Mouse (Mus musculus) gastrocnemius, postnatal 14 days (tissue): ENCODE results near the gene Cstf2t. TPM values are rescaled to one million over a fixed set of nuclear protein-coding genes. Genes with fewer than 3 reads are reported as not detected.

Experiments
- DNase-seq: peaks from one replicate; pipeline ENCODE4 v3.0.0; 2021; ENCODE audit warnings: mixed read lengths
- intact Hi-C: fragments of 180-260 bp; cut with DNase I; formaldehyde crosslinking; loops from one replicate; pipeline ENCODE4 v1.15.1; 2025; ENCODE audit warnings: low total_unique reads
- total RNA-seq, 2 experiments: library from RNA; stranded (reverse); gene quantifications; 2 replicates each; pipeline ENCODE4 v1.2.3; 2021

Cstf2t gene
- total RNA-seq, 2 experiments from 2014 or later = 18.4 to 19.4 TPM

DNA sequence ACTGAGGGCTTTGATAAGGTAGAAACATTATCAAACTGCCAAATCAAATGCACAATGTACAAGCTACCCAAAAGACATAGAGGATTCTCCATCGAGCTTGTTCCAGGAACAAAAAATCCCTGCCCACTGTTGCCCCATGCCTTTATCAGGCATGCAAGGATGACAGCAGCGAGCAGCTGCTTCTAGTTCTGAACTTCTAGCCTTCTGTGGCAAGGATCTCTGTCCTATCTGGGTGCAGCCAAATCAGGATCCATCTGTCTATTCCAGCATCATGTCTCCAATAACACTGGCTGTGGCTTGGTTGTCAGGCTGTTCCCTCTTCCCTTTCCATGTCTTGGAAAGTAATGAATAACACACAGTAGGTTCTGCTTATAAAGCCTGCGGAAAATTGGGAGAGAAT lies 42.0 kb downstream of the Cstf2t start:
- intact Hi-C loops = no loop called here
- no peak for DNase-seq

DNA sequence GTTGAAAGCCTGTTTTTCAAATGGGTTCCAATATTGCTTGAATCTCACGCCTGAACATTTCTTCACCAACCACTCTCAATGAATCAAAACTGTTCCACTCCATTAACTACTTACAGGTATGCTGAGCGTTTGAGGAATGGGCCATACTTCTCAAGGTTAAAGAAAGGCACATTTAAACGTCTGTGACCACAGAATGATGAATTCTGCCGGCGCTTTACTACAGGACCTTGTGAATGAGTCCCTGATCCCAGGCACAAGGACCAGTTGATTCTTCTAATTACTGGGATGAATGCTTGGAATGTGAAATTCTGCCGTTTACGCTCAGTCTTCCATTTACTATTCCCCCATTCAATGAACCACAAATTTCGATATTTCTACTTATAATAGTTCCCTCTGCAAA lies 50.0 kb downstream of the Cstf2t start:
- intact Hi-C loops = no loop called here
- no peak for DNase-seq

DNA sequence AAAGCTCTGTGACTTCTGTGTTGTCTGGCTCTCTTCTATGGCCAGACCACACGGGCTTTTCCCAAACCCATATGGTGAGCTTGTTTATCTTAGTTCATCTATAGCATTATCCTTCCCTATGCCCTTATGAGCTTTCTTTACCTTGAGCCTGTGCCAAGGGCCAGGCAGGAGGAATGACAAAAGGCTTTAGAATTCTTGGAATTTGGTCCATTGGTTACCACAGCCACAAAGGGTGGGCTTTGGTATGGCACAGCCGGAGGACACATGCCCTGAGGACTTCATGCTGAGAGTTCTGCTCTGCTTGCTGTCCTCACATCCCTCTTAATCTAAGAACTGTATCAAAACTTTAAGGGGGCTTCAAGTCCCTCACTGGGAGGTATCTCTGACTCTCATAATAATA lies 53.7 kb downstream of the Cstf2t start:
- DNase-seq = no peak
- intact Hi-C loops = no loop called here
